Mouse (Mus musculus): ENCODE data around the gene Csnk1d.

DNA sequence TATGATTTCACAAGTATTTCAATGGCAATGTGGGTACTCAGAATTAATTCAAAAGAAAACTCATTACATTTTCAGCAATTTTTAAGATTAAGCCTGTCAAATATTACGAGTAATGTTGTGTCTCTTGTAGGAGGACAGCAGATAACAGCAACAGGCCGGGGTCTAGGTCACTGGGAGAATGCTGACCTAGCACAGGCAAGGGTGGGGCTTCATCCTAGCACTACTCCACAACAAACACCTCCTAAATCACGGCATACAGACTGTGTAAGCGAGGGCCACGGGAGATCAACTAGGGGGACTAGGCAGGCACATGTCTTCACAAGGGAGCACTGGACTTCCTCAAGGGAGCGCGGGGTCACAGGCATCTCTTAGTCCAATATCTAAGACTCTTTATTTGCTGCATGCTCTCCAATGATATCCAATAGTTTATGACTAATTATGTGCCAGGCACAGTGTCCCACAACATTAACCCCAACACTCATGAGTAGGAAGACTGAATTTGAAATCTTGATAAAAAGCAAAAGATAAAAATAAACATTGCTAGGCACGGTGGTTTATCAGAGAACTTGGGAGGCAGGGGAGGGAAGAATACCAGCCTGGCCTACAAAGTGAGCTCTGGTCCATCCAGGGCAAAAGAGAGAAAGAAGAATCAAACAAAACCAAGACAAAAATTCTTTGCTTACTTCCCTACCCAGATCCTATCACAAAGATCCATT is 11.3 kb downstream of the Csnk1d start:
- TF ChIP-seq CTCF (IDR thresholded peaks at IDR 0.05; ENCODE audit: control insufficient read depth, insufficient read depth, insufficient read length): no peak
- TF ChIP-seq FOSL1 (IDR thresholded peaks at IDR 0.05; ENCODE audit: insufficient read depth, low read length, poor library complexity, severe bottlenecking): no peak
- TF ChIP-seq USF1 (IDR thresholded peaks at IDR 0.05; ENCODE audit: low read depth): no peak
- no peak for TF ChIP-seq MYOD1 (IDR thresholded peaks at IDR 0.05; ENCODE audit: control insufficient read depth, insufficient read length, low read depth)

All from C2C12 (cell line).